Mouse (Mus musculus) T-helper 1 cell (primary cell): ENCODE data around the gene Ppm1j.
"Not testable (repeated sequence)": the region's sequence is repeated elsewhere in the genome, so short reads cannot be mapped to it uniquely, and the experiment has no call there.

Experiments used
- in situ Hi-C: fragments of 300-600 bp; cut with MboI, MseI; formaldehyde crosslinking; loops from one replicate; pipeline ENCODE4 v1.15.1; 2025; ENCODE audit warnings: high pct_unique_total_duplicates

Ppm1j gene

GRCm38 (mm10) chr3:104812254-104812653 lies 31.4 kb downstream of the Ppm1j start:
- in situ Hi-C loops, result no loop called here

GRCm38 (mm10) chr3:104813227-104813626 lies 32.4 kb downstream of the Ppm1j start:
- in situ Hi-C loops, result not testable (repeated sequence)

DNA sequence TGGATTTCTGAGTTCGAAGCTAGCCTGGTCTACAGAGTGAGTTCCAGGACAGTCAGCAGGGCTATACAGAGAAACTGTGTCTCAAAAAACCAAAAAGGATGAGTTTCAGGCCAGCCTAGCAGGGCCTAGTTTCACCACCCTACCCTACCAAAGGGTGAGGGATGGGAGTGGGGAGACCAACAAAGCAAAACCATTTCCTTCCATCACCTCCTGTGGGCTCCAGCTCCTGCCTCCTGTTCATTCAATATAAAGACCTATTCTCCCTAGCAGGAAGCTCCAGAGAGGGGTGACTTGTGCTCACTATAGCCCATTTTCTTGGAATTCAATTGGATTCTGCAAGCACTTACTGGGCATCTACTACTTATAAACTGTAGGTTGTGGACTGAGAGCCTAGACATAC lies 33.9 kb downstream of the Ppm1j start:
- in situ Hi-C loops, result no loop called here

GRCm38 (mm10) chr3:104815346-104815745 lies 34.5 kb downstream of the Ppm1j start:
- in situ Hi-C loops, result no loop called here

DNA sequence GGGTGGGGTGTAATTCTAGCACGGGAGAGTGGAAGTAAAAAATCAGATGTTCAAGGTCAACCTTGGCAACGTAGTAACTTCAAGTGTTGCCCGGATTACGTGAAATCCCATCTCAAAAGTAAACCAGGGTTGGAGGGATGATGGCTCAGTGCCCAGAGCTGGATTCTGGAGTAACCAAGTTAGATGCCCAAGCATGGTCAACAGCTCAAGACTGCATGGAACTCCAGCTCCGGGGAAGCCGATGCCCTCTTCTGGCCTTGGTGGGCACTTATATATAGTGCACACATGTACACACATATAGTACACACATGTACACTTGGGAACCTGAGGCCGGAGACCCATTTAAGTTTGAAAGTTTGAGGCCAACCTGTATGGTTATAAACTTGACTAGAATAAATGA lies 35.3 kb downstream of the Ppm1j start:
- in situ Hi-C loops, result no loop called here

GRCm38 (mm10) chr3:104817481-104817990 lies 36.7 kb downstream of the Ppm1j start:
- in situ Hi-C loops, result no loop called here

- in situ Hi-C loops, result no loop called here
Measured at GRCm38 (mm10) chr3:104817991-104818748, 37.3 kb downstream of the Ppm1j start, which contains the start of gene Mov10. Mov10 (minus strand) TSS chr3:104818563.

- in situ Hi-C loops, result no loop called here
Measured at GRCm38 (mm10) chr3:104818749-104819134, 37.9 kb downstream of the Ppm1j start.

DNA sequence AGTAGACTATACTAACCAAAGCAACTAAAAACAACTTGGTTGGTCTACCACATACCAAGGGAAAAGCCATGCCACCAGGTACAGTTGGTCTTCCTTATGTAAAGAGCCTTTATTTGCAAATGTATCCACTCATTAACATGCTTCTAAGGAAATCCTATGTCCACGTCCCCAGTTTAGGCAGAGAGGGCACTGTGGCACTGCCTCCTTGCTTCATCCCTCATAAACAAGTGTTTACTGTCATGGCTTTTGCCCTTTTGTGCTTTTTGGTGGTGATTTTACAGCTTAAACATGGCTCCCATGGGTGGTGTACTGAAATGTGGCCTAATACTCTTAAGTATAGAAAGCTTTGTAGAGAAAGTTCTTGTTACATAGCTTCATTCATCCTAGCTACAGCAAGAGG lies 39.6 kb downstream of the Ppm1j start:
- in situ Hi-C loops, result loop anchor here (5.0 kb wide), 1 partner anchor 637 kb away; no protein-coding TSS in a partner anchor

DNA sequence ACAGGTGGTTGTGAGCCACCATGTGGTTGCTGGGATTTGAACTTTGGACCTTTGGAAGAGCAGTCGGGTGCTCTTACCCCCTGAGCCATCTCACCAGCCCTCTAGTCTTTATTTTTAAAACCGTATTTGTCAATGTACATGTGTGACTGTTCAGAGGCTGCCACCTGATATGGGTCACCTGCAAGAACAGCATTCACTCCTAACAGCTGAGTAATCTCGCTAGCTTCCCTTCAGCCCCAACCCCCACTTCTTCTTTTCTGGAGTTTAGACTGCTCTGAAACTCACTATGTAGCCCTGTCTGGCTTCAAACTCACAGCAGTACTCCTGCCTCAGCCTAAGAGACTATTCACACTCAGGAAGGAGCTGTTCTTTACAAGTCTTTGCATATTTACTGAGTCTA lies 41.6 kb downstream of the Ppm1j start:
- in situ Hi-C loops, result loop anchor here (5.0 kb wide), 1 partner anchor 635 kb away; no protein-coding TSS in a partner anchor
